Mouse (Mus musculus) lung, embryonic 15.5 days (tissue): Measurements from ENCODE around the gene Dusp16. TPM values are rescaled to one million over a fixed set of nuclear protein-coding genes. Genes with fewer than 3 reads are reported as not detected.

Source experiments
- ATAC-seq: fragments of 200-750 bp; cut with Nextera tagmentation; 2 replicates; pipeline ENCODE4 v1.8.0; 2017; ENCODE audit warnings: moderate number of reproducible peaks, borderline replicate concordance; ENCODE audit not compliant: low FRiP score, low TSS enrichment; ENCODE audit errors: extremely low read depth
- H3K27ac ChIP-seq: fragments of 300-500 bp; sonication (generic); 2 replicates; pipeline ENCODE4 v1.5.1; 2015; ENCODE audit warnings: moderate library complexity, mild to moderate bottlenecking, inconsistent platforms
- H3K27me3 ChIP-seq: fragments of 300-500 bp; sonication (generic); 2 replicates; pipeline ENCODE4 v1.6.1; 2015; ENCODE audit warnings: inconsistent platforms
- H3K36me3 ChIP-seq: fragments of 300-500 bp; sonication (generic); 2 replicates; pipeline ENCODE4 v1.6.1; 2015; ENCODE audit warnings: inconsistent platforms
- H3K4me1 ChIP-seq: fragments of 300-500 bp; sonication (generic); 2 replicates; pipeline ENCODE4 v1.6.1; 2015; ENCODE audit warnings: inconsistent platforms
- H3K4me2 ChIP-seq: fragments of 300-500 bp; sonication (generic); 2 replicates; pipeline ENCODE4 v1.6.1; 2015; ENCODE audit warnings: inconsistent platforms, mild to moderate bottlenecking, moderate library complexity
- H3K4me3 ChIP-seq: fragments of 300-500 bp; sonication (generic); 2 replicates; pipeline ENCODE4 v1.5.1; 2015; ENCODE audit warnings: mild to moderate bottlenecking, inconsistent platforms
- H3K9ac ChIP-seq: fragments of 300-500 bp; sonication (generic); 2 replicates; pipeline ENCODE4 v1.6.1; 2015; ENCODE audit warnings: inconsistent platforms
- H3K9me3 ChIP-seq: fragments of 300-500 bp; sonication (generic); 2 replicates; pipeline ENCODE4 v1.6.1; 2016; ENCODE audit warnings: inconsistent platforms
- WGBS: fragments of 180-500 bp; shearing (Covaris S2); methylation state at CpG from one replicate; pipeline ENCODE4 v1.1.7; 2015; 5-methylcytosine and 5-hydroxymethylcytosine counted together
- polyA plus RNA-seq: library from polyadenylated mRNA; unstranded; fragments of >200 nt; fragmentation: Nextera tagmentation; extraction: Ambion mirVana; gene quantifications from 2 replicates; pipeline ENCODE4 v1.2.1, GENCODE M21; 2015

Gene Dusp16
- 10.5 and 11.6 TPM in 2 replicates for polyA plus RNA-seq

DNA sequence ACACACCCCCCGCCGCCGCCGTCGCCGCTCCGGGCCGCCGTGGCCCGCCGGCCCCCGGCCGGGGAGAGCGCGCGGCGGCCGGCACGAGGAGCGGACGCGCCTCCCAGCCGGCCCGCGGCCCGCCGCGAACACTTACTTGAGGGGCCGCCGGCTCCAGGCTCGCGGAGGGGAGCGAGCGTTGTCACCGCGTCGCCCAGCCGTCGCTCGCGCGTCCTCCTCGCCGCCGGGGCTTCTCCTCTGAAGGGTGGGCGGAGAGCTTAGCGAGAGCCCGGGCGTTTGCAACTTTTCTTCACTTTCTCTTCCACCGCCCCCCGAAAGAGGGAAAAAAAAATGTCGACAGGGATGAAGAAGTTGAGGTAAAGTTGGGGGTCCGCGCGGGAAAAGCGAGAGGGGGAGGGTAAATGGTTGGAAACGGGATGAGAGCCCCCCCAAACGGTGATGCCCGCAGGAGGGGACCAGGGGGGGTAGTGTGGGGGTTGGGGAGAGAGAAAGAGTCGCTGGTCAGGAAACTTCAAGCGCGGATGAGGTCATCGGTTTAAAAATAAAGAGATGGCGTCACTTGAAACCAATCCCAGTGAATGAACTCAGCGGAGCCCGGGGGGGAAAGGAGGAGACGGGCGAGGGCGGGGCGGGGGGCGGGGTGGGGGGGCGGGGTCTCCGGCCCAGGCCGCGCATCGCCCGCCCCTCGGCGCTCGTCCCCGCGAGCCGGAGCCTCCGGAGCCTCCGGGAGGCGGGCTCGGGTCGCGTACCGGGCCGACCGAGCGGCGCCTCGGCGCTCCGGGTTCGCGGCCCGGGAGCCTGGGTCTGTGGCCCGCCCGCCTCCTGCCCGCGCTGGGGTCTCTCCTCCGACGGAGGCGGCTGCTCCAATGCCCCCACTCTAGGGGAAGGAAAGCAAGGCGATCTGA lies at the start of gene Dusp16:
Gene Dusp16 (minus strand): TSS at position 485 of the 905 bp plus-strand sequence.
- Histone ChIP-seq H3K4me1 (peaks cover 17% of the 10 kb centered on the region), H3K27ac (peak within 1 kb of the TSS; percentile 98), H3K9me3 (no peaks in the 10 kb centered on the region), H3K27me3 (no peaks in the 10 kb centered on the region), H3K9ac (peak within 1 kb of the TSS; percentile 84), H3K4me2 (peak within 1 kb of the TSS; percentile 64), H3K4me3 (peak within 1 kb of the TSS; percentile 78), H3K36me3 (no peaks in the 10 kb centered on the region)
- WGBS: under 1% methylated on average over 64 of the region's 108 CpGs
- peak; percentile 91 for ATAC-seq

- no peak for ATAC-seq
- WGBS: 52% methylated on average over 2 of the region's 2 CpGs
- H3K9ac ChIP-seq: no peak overlapping the region
These were observed 47.9 kb upstream of the Dusp16 start for GRCm38 (mm10) chr6:134840346-134840745.

DNA sequence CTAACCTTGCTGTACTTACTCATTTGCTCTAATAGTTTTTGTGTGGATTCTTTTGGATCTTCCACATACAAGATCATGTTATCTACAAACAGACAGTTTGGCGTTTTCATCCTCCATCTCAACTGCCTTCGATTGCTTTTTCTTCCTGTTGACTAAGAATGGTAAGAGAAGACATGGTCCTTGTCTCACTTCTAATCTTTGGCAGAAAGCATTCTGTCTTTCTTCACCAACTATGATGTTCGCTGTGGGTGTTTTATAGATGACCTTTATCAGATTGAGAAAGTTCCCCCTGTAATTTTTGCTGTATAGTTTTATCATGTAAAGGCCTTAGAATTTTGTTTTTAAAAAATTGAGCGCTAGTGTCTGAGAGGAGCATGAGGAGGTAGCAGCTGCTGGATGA lies 45.7 kb upstream of the Dusp16 start:
- H3K4me1 ChIP-seq: no peaks in the 10 kb centered on the region
- H3K4me2 ChIP-seq: no peak overlapping the region
- H3K27ac ChIP-seq: no peak overlapping the region
- no peaks in the 10 kb centered on the region for H3K27me3 ChIP-seq
- H3K9me3 ChIP-seq: no peaks in the 10 kb centered on the region
- H3K36me3 ChIP-seq: no peaks in the 10 kb centered on the region
- H3K9ac ChIP-seq: no peak overlapping the region
- no peak overlapping the region for H3K4me3 ChIP-seq
- ATAC-seq: no peak
- WGBS: 81% methylated on average over 4 of the region's 4 CpGs

More at GRCm38 (mm10) chr6:134840346-134840745, 47.9 kb upstream of the Dusp16 start:
- H3K9me3 ChIP-seq: no peaks in the 10 kb centered on the region
- H3K36me3 ChIP-seq: no peaks in the 10 kb centered on the region
- no peak overlapping the region for H3K27ac ChIP-seq
- no peaks in the 10 kb centered on the region for H3K4me1 ChIP-seq
- no peak overlapping the region for H3K4me3 ChIP-seq
- no peaks in the 10 kb centered on the region for H3K27me3 ChIP-seq
- H3K4me2 ChIP-seq: no peak overlapping the region

- H3K9ac ChIP-seq: no peak overlapping the region
- peaks cover 12% of the 10 kb centered on the region; the same call in 1 of the 2 replicates for H3K4me1 ChIP-seq
- H3K9me3 ChIP-seq: no peaks in the 10 kb centered on the region
- no peak overlapping the region for H3K4me2 ChIP-seq
- no peak for ATAC-seq
- 79% methylated on average over 9 of the region's 9 CpGs for WGBS
- H3K4me3 ChIP-seq: no peak overlapping the region
- H3K36me3 ChIP-seq: no peaks in the 10 kb centered on the region
- H3K27ac ChIP-seq: no peak overlapping the region
- H3K27me3 ChIP-seq: no peaks in the 10 kb centered on the region
These were observed 42.3 kb upstream of the Dusp16 start for GRCm38 (mm10) chr6:134834585-134835251.

DNA sequence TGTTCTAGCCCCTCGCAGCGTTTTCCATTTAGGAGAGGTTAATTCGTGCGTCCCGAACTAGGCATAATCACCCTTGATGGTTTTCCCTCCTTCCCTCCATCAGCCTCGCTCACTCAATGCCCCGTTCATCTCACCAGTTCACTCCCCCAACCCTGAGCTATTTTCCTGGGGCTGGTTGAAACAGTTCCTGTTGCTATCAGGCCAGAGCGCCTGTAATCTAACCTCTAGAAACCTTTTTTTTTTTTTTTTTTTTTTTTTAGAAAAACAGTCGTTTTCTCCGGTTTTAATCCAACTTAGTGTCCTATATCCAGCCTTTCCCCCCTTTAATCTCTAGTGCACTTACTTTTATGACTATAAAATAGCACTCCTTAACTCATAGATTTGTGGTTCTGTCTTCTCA lies 38.4 kb upstream of the Dusp16 start:
- no peaks in the 10 kb centered on the region for H3K27me3 ChIP-seq
- H3K4me2 ChIP-seq: peak overlapping the region; percentile 78
- H3K36me3 ChIP-seq: no peaks in the 10 kb centered on the region
- H3K4me1 ChIP-seq: peaks cover 30% of the 10 kb centered on the region
- H3K4me3 ChIP-seq: peak overlapping the region; percentile 66
- H3K9ac ChIP-seq: peak overlapping the region; percentile 45
- H3K27ac ChIP-seq: peak overlapping the region; percentile 90
- no peak for ATAC-seq
- WGBS: 4% methylated on average over 10 of the region's 10 CpGs
- H3K9me3 ChIP-seq: no peaks in the 10 kb centered on the region

DNA sequence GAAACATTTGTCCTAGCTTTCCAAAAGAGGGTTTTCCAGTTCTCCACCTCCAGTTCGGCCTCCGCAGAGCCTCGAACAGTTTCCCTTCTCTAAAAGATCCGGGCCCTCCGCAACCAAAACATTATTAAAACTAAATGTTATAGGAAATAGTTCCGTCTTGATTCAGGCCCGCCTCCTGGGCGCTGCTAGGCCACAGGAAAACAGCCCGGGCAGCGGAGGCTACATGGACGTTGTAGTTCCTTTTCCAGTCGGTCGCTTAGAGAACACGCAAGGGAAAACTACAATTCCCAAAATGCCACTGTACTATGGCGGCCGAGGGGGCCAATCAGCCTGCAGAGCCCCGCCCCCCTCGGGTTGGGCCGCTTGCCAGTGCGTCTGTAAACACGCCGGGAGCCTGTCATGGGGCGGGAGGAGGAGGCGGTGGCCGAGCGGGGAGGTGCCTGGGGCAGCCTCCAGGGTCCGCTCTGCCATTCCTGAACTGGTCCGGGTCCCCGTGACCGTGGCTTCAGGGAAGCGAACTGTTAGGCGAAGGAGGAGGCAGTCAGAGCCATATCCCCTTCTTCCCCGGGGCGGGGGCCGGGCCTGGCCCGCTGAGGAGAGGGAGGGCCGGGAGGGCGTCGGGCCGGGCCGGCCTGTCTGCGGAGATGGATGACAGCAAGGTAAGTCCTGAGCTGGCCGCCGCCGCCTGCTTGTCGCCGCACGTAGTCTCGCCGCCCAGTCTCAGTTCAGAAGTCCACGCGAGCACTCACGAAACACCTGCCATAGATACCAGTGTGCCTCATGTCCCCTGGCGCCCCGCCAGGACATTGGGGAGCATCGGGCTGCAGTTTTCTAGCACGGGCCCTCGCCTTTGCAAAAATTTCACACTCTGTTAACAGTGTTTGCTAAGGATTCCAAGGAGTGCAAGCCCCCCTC lies 37.6 kb upstream of the Dusp16 start, which contains the start of gene Crebl2:
Gene Crebl2 (plus strand): TSS at position 369 of the 915 bp plus-strand sequence.
- peak within 1 kb of the TSS; percentile 93 for H3K27ac ChIP-seq
- H3K9ac ChIP-seq: peak within 1 kb of the TSS; percentile 48
- ATAC-seq: peak; percentile 97
- under 1% methylated on average over 46 of the region's 58 CpGs for WGBS
- peak within 1 kb of the TSS; percentile 66 for H3K4me3 ChIP-seq
- H3K36me3 ChIP-seq: no peaks in the 10 kb centered on the region
- no peaks in the 10 kb centered on the region for H3K27me3 ChIP-seq
- H3K4me2 ChIP-seq: peak within 1 kb of the TSS; percentile 78
- H3K4me1 ChIP-seq: peaks cover 33% of the 10 kb centered on the region
- H3K9me3 ChIP-seq: no peaks in the 10 kb centered on the region

DNA sequence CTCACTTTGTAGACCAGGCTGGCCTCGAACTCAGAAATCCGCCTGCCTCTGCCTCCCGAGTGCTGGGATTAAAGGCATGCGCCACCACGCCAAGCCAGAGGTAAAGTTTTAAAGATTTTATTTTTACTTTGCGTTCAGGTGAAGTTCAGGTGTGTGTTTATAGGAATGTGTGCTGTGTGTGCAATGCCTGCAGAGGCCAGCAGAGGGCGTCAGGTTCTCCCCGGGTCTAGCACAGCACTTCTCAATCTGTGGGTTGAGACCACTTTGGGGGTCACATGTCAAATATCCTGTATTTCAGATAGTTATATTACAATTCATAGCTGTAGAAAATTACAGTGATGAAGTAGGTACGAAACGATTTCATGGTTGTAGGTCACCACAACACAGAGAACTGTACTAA lies 30.4 kb upstream of the Dusp16 start:
- ATAC-seq: no peak
- no peaks in the 10 kb centered on the region for H3K27me3 ChIP-seq
- WGBS: 65% methylated on average over 10 of the region's 10 CpGs

GRCm38 (mm10) chr6:134820411-134820810 lies 28.0 kb upstream of the Dusp16 start:
- no peaks in the 10 kb centered on the region; the same call in 1 of the 2 replicates for H3K27me3 ChIP-seq
- H3K36me3 ChIP-seq: no peaks in the 10 kb centered on the region
- WGBS: 29% methylated on average over 6 of the region's 6 CpGs
- H3K4me1 ChIP-seq: 0 out of 2 replicates have a peak, but pooled peaks cover 3% of the 10 kb centered on the region
- no peak overlapping the region for H3K27ac ChIP-seq
- no peaks in the 10 kb centered on the region for H3K9me3 ChIP-seq
- H3K4me3 ChIP-seq: no peak overlapping the region
- ATAC-seq: no peak
- H3K9ac ChIP-seq: no peak overlapping the region
- H3K4me2 ChIP-seq: no peak overlapping the region

More for the DNA sequence above, 30.4 kb upstream of the Dusp16 start:
- no peak overlapping the region for H3K4me2 ChIP-seq
- H3K4me1 ChIP-seq: peaks cover 10% of the 10 kb centered on the region
- H3K9ac ChIP-seq: no peak overlapping the region
- no peak overlapping the region for H3K27ac ChIP-seq
- H3K4me3 ChIP-seq: no peak overlapping the region
- no peaks in the 10 kb centered on the region for H3K9me3 ChIP-seq
- no peaks in the 10 kb centered on the region for H3K36me3 ChIP-seq

DNA sequence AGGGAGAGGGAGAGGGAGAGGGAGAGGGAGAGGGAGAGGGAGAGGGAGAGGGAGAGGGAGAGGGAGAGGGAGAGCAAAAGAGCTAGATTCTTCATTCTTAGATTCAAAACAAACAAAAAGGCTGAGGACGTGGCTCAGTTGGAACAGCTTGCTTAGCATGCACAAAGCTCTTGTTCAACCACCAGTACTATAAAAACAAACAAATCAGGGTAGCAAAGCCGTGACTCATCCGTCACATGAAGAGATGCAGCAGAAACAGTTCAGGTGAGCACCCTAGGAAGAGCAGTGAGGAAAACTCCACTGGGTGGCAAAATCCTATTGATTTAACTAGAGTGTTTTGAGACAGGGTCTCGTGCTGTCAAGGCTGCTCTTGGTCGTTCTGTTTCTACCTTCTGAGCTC lies 27.3 kb upstream of the Dusp16 start:
- Histone ChIP-seq H3K27ac (no peak overlapping the region), H3K4me2 (no peak overlapping the region), H3K36me3 (no peaks in the 10 kb centered on the region), H3K4me3 (no peak overlapping the region), H3K9ac (no peak overlapping the region), H3K27me3 (no peaks in the 10 kb centered on the region; the same call in 1 of the 2 replicates), H3K9me3 (no peaks in the 10 kb centered on the region), H3K4me1 (no peaks in the 10 kb centered on the region)
- no peak for ATAC-seq
- 19% methylated on average over 5 of the region's 5 CpGs for WGBS

DNA sequence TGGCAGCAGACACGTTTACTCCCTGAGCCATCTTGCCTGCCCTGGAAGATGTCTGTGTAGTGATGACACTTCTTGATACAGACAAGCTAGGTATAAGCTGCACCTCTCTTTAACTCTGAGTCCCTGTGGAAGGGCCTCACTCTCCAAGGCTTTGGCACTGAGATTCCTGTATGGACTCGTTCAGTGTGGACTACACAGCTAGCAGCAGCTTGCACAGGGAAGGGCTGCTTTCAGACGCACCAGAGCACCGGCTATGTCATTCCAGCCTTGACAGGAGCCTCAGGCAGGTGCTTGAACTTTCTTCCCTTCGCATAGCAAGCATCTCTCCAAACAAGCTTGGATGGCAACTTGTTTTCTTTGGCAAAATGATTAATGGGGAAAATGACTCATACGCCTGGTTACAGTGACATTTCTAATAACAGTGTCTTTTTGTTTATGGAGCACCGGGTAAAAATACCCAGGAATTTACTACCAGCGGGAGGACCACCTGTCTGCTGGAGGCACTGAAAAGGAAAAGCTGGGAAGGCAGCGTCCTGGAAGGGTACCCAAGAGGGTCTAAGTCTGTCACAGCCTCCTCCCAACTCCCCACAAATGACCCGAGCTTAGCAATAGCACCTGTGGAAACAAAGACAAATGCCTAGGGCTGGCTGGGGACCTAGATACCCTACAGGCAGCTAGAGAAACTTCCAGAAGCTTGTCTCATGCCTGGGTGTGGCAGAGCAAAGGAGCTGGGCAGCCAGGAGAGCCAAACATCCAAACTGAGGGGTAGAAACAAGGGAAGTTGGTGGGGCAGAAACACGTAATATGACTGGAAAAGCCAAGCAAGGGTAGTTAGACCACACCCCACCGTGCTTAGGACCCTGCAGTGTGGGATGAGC lies 24.9 kb upstream of the Dusp16 start:
- no peak for ATAC-seq
- H3K9ac ChIP-seq: no peak overlapping the region
- WGBS: 34% methylated on average over 12 of the region's 12 CpGs
- H3K4me3 ChIP-seq: no peak overlapping the region
- no peak overlapping the region for H3K27ac ChIP-seq
- no peaks in the 10 kb centered on the region for H3K4me1 ChIP-seq
- no peaks in the 10 kb centered on the region for H3K9me3 ChIP-seq
- no peaks in the 10 kb centered on the region for H3K36me3 ChIP-seq
- no peak overlapping the region for H3K4me2 ChIP-seq
- H3K27me3 ChIP-seq: no peaks in the 10 kb centered on the region; the same call in 1 of the 2 replicates
